Mouse (Mus musculus) ovary, adult 10 weeks (tissue): ENCODE data around the gene Tbpl1. TPM values are rescaled to one million over a fixed set of nuclear protein-coding genes. Genes with fewer than 3 reads are reported as not detected.

Experiments used
- polyA plus RNA-seq: library from polyadenylated mRNA; stranded (reverse); fragments of 350-450 nt; fragmentation: Illumina TruSeq; extraction: RNeasy Lipid Tissue Mini Kit (QIAGEN cat#74804); gene quantifications from one replicate; pipeline ENCODE4 v1.2.3, GENCODE M21; 2014

Gene Tbpl1
- polyA plus RNA-seq, result 86.5 TPM

DNA sequence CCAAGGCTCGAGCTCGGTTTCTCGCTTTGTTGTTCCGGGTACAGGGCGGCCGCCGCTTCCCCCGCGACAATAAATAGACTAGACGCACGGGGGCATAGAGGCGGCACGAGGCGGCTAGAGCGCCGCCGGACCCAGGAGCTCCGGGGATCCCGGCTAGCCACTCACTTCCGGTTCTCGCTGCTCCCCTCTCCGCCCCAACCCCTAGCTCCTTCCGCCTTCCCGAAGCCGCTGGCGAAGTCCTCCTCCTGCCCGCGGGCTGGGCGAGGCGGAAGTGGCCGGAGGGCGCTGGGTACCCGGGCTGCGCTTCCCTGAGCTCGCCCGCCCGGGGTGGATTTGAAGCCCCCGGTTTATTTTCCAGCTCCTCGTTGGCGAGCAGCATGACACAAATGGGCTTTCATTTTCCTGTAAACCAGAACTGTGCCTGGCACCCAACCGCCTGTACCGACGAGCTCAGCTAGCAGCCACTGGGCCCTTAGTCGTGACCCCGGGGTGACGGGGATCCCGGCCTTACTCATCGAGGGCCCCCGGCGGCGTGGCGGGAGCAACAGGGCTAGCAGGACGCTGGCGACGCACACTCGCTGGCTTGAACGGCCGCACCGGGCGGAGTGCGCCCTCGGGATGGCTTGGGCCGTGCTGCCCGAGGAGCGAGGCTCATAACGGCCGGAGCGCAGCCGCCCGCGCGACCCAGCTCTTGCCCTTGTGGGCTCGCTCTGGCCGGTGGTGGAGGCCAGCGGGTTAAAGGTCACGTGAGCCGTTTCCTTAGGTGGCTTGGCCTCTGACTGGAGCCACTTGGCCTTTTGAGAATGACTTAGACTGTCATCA lies at the start of gene Tbpl1:
Gene Tbpl1, minus strand, starts transcription at position 667 of the 822 bp plus-strand sequence.

Other genes starting within 250 kb of the Tbpl1 start
- 4.3 TPM for gene Slc2a12, start 86.9 kb downstream of the Tbpl1 start, polyA plus RNA-seq
- 11.1 TPM for gene Tcf21, start 88.2 kb upstream of the Tbpl1 start, polyA plus RNA-seq